Mouse (Mus musculus): Measurements from ENCODE around the gene Cfap65.

DNA sequence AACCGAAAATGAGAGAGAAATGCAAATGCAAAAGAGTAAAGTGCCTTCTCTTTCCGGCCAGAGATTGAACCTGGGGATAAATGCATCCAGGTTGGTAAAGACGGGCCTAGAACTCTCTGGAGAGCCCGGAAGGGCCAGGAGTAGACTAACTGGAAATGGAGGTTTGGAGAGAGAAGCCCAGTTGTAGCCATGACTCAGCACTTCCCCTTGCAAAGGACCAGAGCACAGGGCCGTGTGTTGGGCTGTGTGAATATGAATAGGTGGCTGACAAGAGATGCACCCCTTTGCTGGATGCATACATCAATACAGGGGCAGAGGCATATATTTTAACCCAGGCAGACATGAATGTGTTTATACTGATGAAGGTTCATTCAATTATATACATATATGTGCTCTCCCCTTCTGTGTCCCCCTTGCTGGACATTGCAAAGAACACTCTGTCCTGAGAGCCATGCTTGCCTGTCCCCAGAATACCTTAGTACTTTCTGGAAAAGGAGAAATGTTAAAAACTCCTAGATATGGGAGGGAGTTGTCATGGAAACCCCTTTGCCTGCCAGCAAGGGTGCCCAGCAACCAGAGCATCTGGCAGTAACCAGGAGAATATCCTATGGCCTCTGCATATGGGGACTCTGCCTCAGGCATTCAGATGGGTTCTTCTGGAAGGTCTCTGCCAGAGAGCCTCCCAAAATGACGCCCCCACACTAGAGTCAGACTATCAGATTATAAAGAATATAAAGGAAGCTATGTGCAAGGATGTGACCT, 76.0 kb downstream of the Cfap65 start:
- TF ChIP-seq USF2 (conservative IDR thresholded peaks at IDR 0.05; ENCODE audit: low read depth, low read length): no peak
- no peak for TF ChIP-seq CTCF (conservative IDR thresholded peaks at IDR 0.05 in 1 of 2, IDR thresholded peaks at IDR 0.05 in 1 of 2; ENCODE audit: low read depth in 2 of 2, low read length in 2 of 2)
- no peak for TF ChIP-seq POLR2A (IDR thresholded peaks at IDR 0.05; ENCODE audit: low read depth, low read length)
- TF ChIP-seq ELF1 (IDR thresholded peaks at IDR 0.05; ENCODE audit: low read depth, low read length): no peak
- TF ChIP-seq CHD2 (IDR thresholded peaks at IDR 0.05; ENCODE audit: low read length): no peak
- TF ChIP-seq ZKSCAN1 (IDR thresholded peaks at IDR 0.05; ENCODE audit: borderline replicate concordance, low read depth, low read length): no peak
- TF ChIP-seq SMC3 (IDR thresholded peaks at IDR 0.05; ENCODE audit: low read depth, low read length): no peak
- no peak for TF ChIP-seq E2F4 (IDR thresholded peaks at IDR 0.05; ENCODE audit: insufficient replicate concordance, low read depth, low read length)
- TF ChIP-seq MAX (IDR thresholded peaks at IDR 0.05; ENCODE audit: low read length): no peak
- no peak for TF ChIP-seq NELFE (IDR thresholded peaks at IDR 0.05; ENCODE audit: low read depth, low read length)
- no peak for TF ChIP-seq POLR2AphosphoS2 (IDR thresholded peaks at IDR 0.05; ENCODE audit: low read depth, low read length)
